Mouse (Mus musculus): ENCODE measurements at regions not wholly inside any gene's neighbourhood (a gene's known extent, or its start where the extent isn't known, plus 50 kb on each side); places are given as distances from the start of the nearest gene placed in this dataset.
A peak's percentile ranks its signal among the peaks of the same experiment; 100 is the strongest.

- ATAC-seq (ENCODE audit: insufficient number of reproducible peaks, low FRiP score, low TSS enrichment, low read depth) (0 out of 2 replicates have a peak, but pooled peaks have one; percentile 35), DNase-seq (ENCODE audit: low spot score) (no peak)
- Histone ChIP-seq H3K9ac (ENCODE audit: low read length) (no peak overlapping the region), H3K36me3 (ENCODE audit: control insufficient read depth, insufficient read depth, low read length) (no peaks in the 10 kb centered on the region), H3K4me1 (ENCODE audit: control insufficient read depth, insufficient read depth, low read length) (0 out of 2 replicates have a peak, but pooled peaks cover 2% of the 10 kb centered on the region), H3K27ac (replicated peaks; ENCODE audit: low read depth, low read length) (no peak overlapping the region), H3K27me3 (ENCODE audit: control insufficient read depth, insufficient read depth, low read length) (no peaks in the 10 kb centered on the region), H3K4me3 (ENCODE audit: low read depth, low read length) (no peak overlapping the region), H3K9me3 (ENCODE audit: control insufficient read depth, low read length) (no peaks in the 10 kb centered on the region), H3K4me2 (ENCODE audit: low read depth, severe bottlenecking) (no peak overlapping the region)
- WGBS = 32% methylated on average over 1 of the region's 1 CpGs
Observed at GRCm38 (mm10) chr1:193477298-193477697, 107.2 kb upstream of the Camk1g start.

- peak; percentile 54; the same call in 1 of the 2 replicates for ATAC-seq (ENCODE audit: insufficient number of reproducible peaks, low FRiP score, low TSS enrichment, low read depth)
- Histone ChIP-seq H3K9ac (ENCODE audit: low read length) (no peak overlapping the region), H3K27me3 (ENCODE audit: control insufficient read depth, insufficient read depth, low read length) (no peaks in the 10 kb centered on the region), H3K4me2 (ENCODE audit: low read depth, severe bottlenecking) (no peak overlapping the region), H3K36me3 (ENCODE audit: control insufficient read depth, insufficient read depth, low read length) (no peaks in the 10 kb centered on the region), H3K9me3 (ENCODE audit: control insufficient read depth, low read length) (no peaks in the 10 kb centered on the region), H3K4me3 (ENCODE audit: low read depth, low read length) (no peak overlapping the region), H3K27ac (replicated peaks; ENCODE audit: low read depth, low read length) (no peak overlapping the region), H3K4me1 (ENCODE audit: control insufficient read depth, insufficient read depth, low read length) (0 out of 2 replicates have a peak, but pooled peaks cover 2% of the 10 kb centered on the region)
- WGBS = 86% methylated on average over 7 of the region's 7 CpGs
- no peak for DNase-seq (ENCODE audit: low spot score)
Observed at GRCm38 (mm10) chr1:193476805-193477204, 106.7 kb upstream of the Camk1g start.

GRCm38 (mm10) chr1:193466306-193466705, 96.2 kb upstream of the Camk1g start:
- ATAC-seq (ENCODE audit: insufficient number of reproducible peaks, low FRiP score, low TSS enrichment, low read depth) = no peak
- no peak overlapping the region for H3K4me2 ChIP-seq (ENCODE audit: low read depth, severe bottlenecking)
- H3K9me3 ChIP-seq (ENCODE audit: control insufficient read depth, low read length) = no peaks in the 10 kb centered on the region
- DNase-seq (ENCODE audit: low spot score) = no peak
- no peaks in the 10 kb centered on the region for H3K36me3 ChIP-seq (ENCODE audit: control insufficient read depth, insufficient read depth, low read length)
- H3K27me3 ChIP-seq (ENCODE audit: control insufficient read depth, insufficient read depth, low read length) = no peaks in the 10 kb centered on the region
- no peak overlapping the region for H3K27ac ChIP-seq (replicated peaks; ENCODE audit: low read depth, low read length)
- H3K4me1 ChIP-seq (ENCODE audit: control insufficient read depth, insufficient read depth, low read length) = no peaks in the 10 kb centered on the region
- H3K4me3 ChIP-seq (ENCODE audit: low read depth, low read length) = no peak overlapping the region
- no peak overlapping the region for H3K9ac ChIP-seq (ENCODE audit: low read length)

- Histone ChIP-seq H3K4me1 (ENCODE audit: control insufficient read depth, insufficient read depth, low read length) (no peaks in the 10 kb centered on the region), H3K36me3 (ENCODE audit: control insufficient read depth, insufficient read depth, low read length) (no peaks in the 10 kb centered on the region), H3K9ac (ENCODE audit: low read length) (no peak overlapping the region), H3K9me3 (ENCODE audit: control insufficient read depth, low read length) (no peaks in the 10 kb centered on the region), H3K4me3 (ENCODE audit: low read depth, low read length) (no peak overlapping the region), H3K27me3 (ENCODE audit: control insufficient read depth, insufficient read depth, low read length) (no peaks in the 10 kb centered on the region), H3K4me2 (ENCODE audit: low read depth, severe bottlenecking) (no peak overlapping the region), H3K27ac (replicated peaks; ENCODE audit: low read depth, low read length) (no peak overlapping the region)
- ATAC-seq (ENCODE audit: insufficient number of reproducible peaks, low FRiP score, low TSS enrichment, low read depth) (no peak), DNase-seq (ENCODE audit: low spot score) (no peak)
- WGBS = 87% methylated on average over 5 of the region's 5 CpGs
Observed at GRCm38 (mm10) chr1:193459735-193460134, 89.6 kb upstream of the Camk1g start.

GRCm38 (mm10) chr1:193457908-193458307, 87.8 kb upstream of the Camk1g start:
- DNase-seq (ENCODE audit: low spot score) (no peak), ATAC-seq (ENCODE audit: insufficient number of reproducible peaks, low FRiP score, low TSS enrichment, low read depth) (no peak)
- H3K4me1 ChIP-seq (ENCODE audit: control insufficient read depth, insufficient read depth, low read length) = no peaks in the 10 kb centered on the region
- no peaks in the 10 kb centered on the region for H3K27me3 ChIP-seq (ENCODE audit: control insufficient read depth, insufficient read depth, low read length)
- H3K36me3 ChIP-seq (ENCODE audit: control insufficient read depth, insufficient read depth, low read length) = no peaks in the 10 kb centered on the region
- H3K9me3 ChIP-seq (ENCODE audit: control insufficient read depth, low read length) = no peaks in the 10 kb centered on the region
- WGBS = 88% methylated on average over 2 of the region's 2 CpGs
- no peak overlapping the region for H3K4me3 ChIP-seq (ENCODE audit: low read depth, low read length)
- H3K27ac ChIP-seq (replicated peaks; ENCODE audit: low read depth, low read length) = no peak overlapping the region
- no peak overlapping the region for H3K9ac ChIP-seq (ENCODE audit: low read length)
- no peak overlapping the region for H3K4me2 ChIP-seq (ENCODE audit: low read depth, severe bottlenecking)

GRCm38 (mm10) chr1:193453654-193454053, 83.6 kb upstream of the Camk1g start:
- no peak for ATAC-seq (ENCODE audit: insufficient number of reproducible peaks, low FRiP score, low TSS enrichment, low read depth)
- Histone ChIP-seq H3K4me3 (ENCODE audit: low read depth, low read length) (no peak overlapping the region), H3K9ac (ENCODE audit: low read length) (no peak overlapping the region), H3K9me3 (ENCODE audit: control insufficient read depth, low read length) (no peaks in the 10 kb centered on the region), H3K4me1 (ENCODE audit: control insufficient read depth, insufficient read depth, low read length) (0 out of 2 replicates have a peak, but pooled peaks cover 3% of the 10 kb centered on the region), H3K27ac (replicated peaks; ENCODE audit: low read depth, low read length) (no peak overlapping the region), H3K27me3 (ENCODE audit: control insufficient read depth, insufficient read depth, low read length) (no peaks in the 10 kb centered on the region), H3K4me2 (ENCODE audit: low read depth, severe bottlenecking) (no peak overlapping the region), H3K36me3 (ENCODE audit: control insufficient read depth, insufficient read depth, low read length) (no peaks in the 10 kb centered on the region)
- WGBS = 92% methylated on average over 2 of the region's 2 CpGs
- no peak for DNase-seq (ENCODE audit: low spot score)

- H3K27ac ChIP-seq (replicated peaks; ENCODE audit: low read depth, low read length) = no peak overlapping the region
- ATAC-seq (ENCODE audit: insufficient number of reproducible peaks, low FRiP score, low TSS enrichment, low read depth) = no peak
- H3K4me3 ChIP-seq (ENCODE audit: low read depth, low read length) = no peak overlapping the region
- no peaks in the 10 kb centered on the region for H3K27me3 ChIP-seq (ENCODE audit: control insufficient read depth, insufficient read depth, low read length)
- H3K4me1 ChIP-seq (ENCODE audit: control insufficient read depth, insufficient read depth, low read length) = 0 out of 2 replicates have a peak, but pooled peaks cover 3% of the 10 kb centered on the region
- H3K9me3 ChIP-seq (ENCODE audit: control insufficient read depth, low read length) = no peaks in the 10 kb centered on the region
- no peak for DNase-seq (ENCODE audit: low spot score)
- no peak overlapping the region for H3K9ac ChIP-seq (ENCODE audit: low read length)
- no peak overlapping the region for H3K4me2 ChIP-seq (ENCODE audit: low read depth, severe bottlenecking)
- H3K36me3 ChIP-seq (ENCODE audit: control insufficient read depth, insufficient read depth, low read length) = no peaks in the 10 kb centered on the region
- 60% methylated on average over 4 of the region's 4 CpGs for WGBS
Observed at GRCm38 (mm10) chr1:193451471-193452135, 81.5 kb upstream of the Camk1g start.

- Histone ChIP-seq H3K4me1 (ENCODE audit: control insufficient read depth, insufficient read depth, low read length) (0 out of 2 replicates have a peak, but pooled peaks cover 3% of the 10 kb centered on the region), H3K4me3 (ENCODE audit: low read depth, low read length) (no peak overlapping the region), H3K4me2 (ENCODE audit: low read depth, severe bottlenecking) (no peak overlapping the region), H3K36me3 (ENCODE audit: control insufficient read depth, insufficient read depth, low read length) (no peaks in the 10 kb centered on the region), H3K27me3 (ENCODE audit: control insufficient read depth, insufficient read depth, low read length) (no peaks in the 10 kb centered on the region), H3K9me3 (ENCODE audit: control insufficient read depth, low read length) (no peaks in the 10 kb centered on the region), H3K27ac (replicated peaks; ENCODE audit: low read depth, low read length) (no peak overlapping the region), H3K9ac (ENCODE audit: low read length) (no peak overlapping the region)
- ATAC-seq (ENCODE audit: insufficient number of reproducible peaks, low FRiP score, low TSS enrichment, low read depth) (0 out of 2 replicates have a peak, but pooled peaks have one; percentile 24), DNase-seq (ENCODE audit: low spot score) (no peak)
- WGBS = 44% methylated on average over 3 of the region's 3 CpGs
Observed at GRCm38 (mm10) chr1:193450814-193451213, 80.7 kb upstream of the Camk1g start.

- H3K36me3 ChIP-seq (ENCODE audit: control insufficient read depth, insufficient read depth, low read length) = no peaks in the 10 kb centered on the region
- DNase-seq (ENCODE audit: low spot score) (peak; percentile 29), ATAC-seq (ENCODE audit: insufficient number of reproducible peaks, low FRiP score, low TSS enrichment, low read depth) (no peak)
- no peaks in the 10 kb centered on the region for H3K27me3 ChIP-seq (ENCODE audit: control insufficient read depth, insufficient read depth, low read length)
- H3K9ac ChIP-seq (ENCODE audit: low read length) = no peak overlapping the region
- H3K4me2 ChIP-seq (ENCODE audit: low read depth, severe bottlenecking) = no peak overlapping the region
- 0 out of 2 replicates have a peak overlapping the region, but pooled peaks have one; percentile 24 for H3K27ac ChIP-seq (replicated peaks; ENCODE audit: low read depth, low read length)
- no peaks in the 10 kb centered on the region for H3K9me3 ChIP-seq (ENCODE audit: control insufficient read depth, low read length)
- no peak overlapping the region for H3K4me3 ChIP-seq (ENCODE audit: low read depth, low read length)
- H3K4me1 ChIP-seq (ENCODE audit: control insufficient read depth, insufficient read depth, low read length) = 0 out of 2 replicates have a peak, but pooled peaks cover 3% of the 10 kb centered on the region
- WGBS = 44% methylated on average over 6 of the region's 6 CpGs
Observed at GRCm38 (mm10) chr1:193450201-193450600, 80.1 kb upstream of the Camk1g start.
